Mouse (Mus musculus) kidney, postnatal 14 days (tissue): ENCODE measurements around the gene Ctf1.
A peak's percentile ranks its signal among the peaks of the same experiment; 100 is the strongest.

Experiments used
- DNase-seq: peaks from one replicate; pipeline ENCODE4 v3.0.0; 2022; ENCODE audit warnings: mixed read lengths

Gene Ctf1

GRCm38 (mm10) chr7:127745251-127745651, 32.7 kb downstream of the Ctf1 start:
- peak; percentile 95 for DNase-seq

- DNase-seq, result peak; percentile 99
Observed at GRCm38 (mm10) chr7:127745652-127746493, 33.3 kb downstream of the Ctf1 start.

GRCm38 (mm10) chr7:127746494-127747491, 34.3 kb downstream of the Ctf1 start:
- peak; percentile 32 for DNase-seq

GRCm38 (mm10) chr7:127747559-127748234, 35.2 kb downstream of the Ctf1 start:
- DNase-seq, result no peak

- no peak for DNase-seq
Observed at GRCm38 (mm10) chr7:127748235-127748560, 35.7 kb downstream of the Ctf1 start.

GRCm38 (mm10) chr7:127750131-127751127, 37.9 kb downstream of the Ctf1 start:
- DNase-seq, result peak; percentile 42

GRCm38 (mm10) chr7:127751619-127752018, 39.1 kb downstream of the Ctf1 start:
- no peak for DNase-seq

- no peak for DNase-seq
Observed at GRCm38 (mm10) chr7:127752069-127752468, 39.5 kb downstream of the Ctf1 start.

GRCm38 (mm10) chr7:127753158-127753557, 40.6 kb downstream of the Ctf1 start:
- no peak for DNase-seq

- DNase-seq, result no peak
Observed at GRCm38 (mm10) chr7:127753741-127754140, 41.2 kb downstream of the Ctf1 start.

- DNase-seq, result no peak
Observed at GRCm38 (mm10) chr7:127759716-127760115, 47.2 kb downstream of the Ctf1 start.

- no peak for DNase-seq
Observed at GRCm38 (mm10) chr7:127760478-127760877, 47.9 kb downstream of the Ctf1 start.

GRCm38 (mm10) chr7:127761026-127761425, 48.5 kb downstream of the Ctf1 start:
- DNase-seq, result peak; percentile 80

GRCm38 (mm10) chr7:127763642-127764041, 51.1 kb downstream of the Ctf1 start:
- no peak for DNase-seq

- peak; percentile 53 for DNase-seq
Observed at GRCm38 (mm10) chr7:127765756-127766155, 53.2 kb downstream of the Ctf1 start.

GRCm38 (mm10) chr7:127766851-127767609, 54.5 kb downstream of the Ctf1 start:
- DNase-seq, result no peak
